In the genomic region with DNA sequence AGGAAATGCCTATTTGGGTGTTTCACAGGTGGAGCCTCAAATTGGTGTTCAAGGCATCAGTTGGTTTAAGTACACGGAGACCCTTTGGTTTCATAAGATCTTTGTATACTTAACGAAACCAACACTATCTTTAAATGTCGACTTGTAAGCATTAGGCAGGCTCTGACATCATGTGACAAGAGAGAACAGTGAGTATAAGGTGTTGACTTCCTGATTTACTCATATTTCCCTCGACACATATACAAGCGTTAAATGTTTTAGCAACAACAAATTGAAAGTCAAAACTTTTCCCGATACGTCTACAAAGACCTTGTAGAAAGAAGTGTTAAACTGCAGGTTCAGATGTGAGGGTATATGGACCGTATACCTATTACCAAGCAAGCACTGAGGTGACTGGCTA, we compare ENCODE assay signal across 8 mouse cellular contexts. TPM values are rescaled to one million over a fixed set of nuclear protein-coding genes. Genes with fewer than 3 reads are reported as not detected.
DNase-seq lines count a peak whose midpoint lies in the region; ATAC-seq and TF ChIP-seq lines count a peak whose summit lies in the region.

No protein-coding gene starts in this region.

- no peak for DNase-seq in heart, adult 2 months
- no peak for DNase-seq in heart, postnatal 25 days (ENCODE audit: low spot score)
- no peak for DNase-seq in cerebellum, postnatal 4 days (ENCODE audit: low spot score in 2 of 2)
- no peak for DNase-seq in right cerebral cortex, postnatal 4 days
- no peak for DNase-seq in yolk sac, embryonic 10.5 days (ENCODE audit: low spot score)

- no peaks in the 10 kb centered on the region for H3K27me3 ChIP-seq in heart, adult 2 months (ENCODE audit: control insufficient read depth, insufficient read depth, low read length)
- H3K27me3 ChIP-seq in ES-Bruce4 (ENCODE audit: control insufficient read depth, insufficient read depth, low read length, poor library complexity, severe bottlenecking): no peaks in the 10 kb centered on the region
- H3K27me3 ChIP-seq in forebrain, embryonic 15.5 days: no peaks in the 10 kb centered on the region

- no peak overlapping the region for H3K9ac ChIP-seq in heart, adult 2 months (ENCODE audit: low read depth, low read length)
- H3K9ac ChIP-seq in ES-Bruce4 (ENCODE audit: low read depth, poor library complexity, severe bottlenecking): peak overlapping the region; percentile 64
- H3K9ac ChIP-seq in forebrain, embryonic 15.5 days (replicated peaks): no peak overlapping the region; the same call in 1 of the 2 replicates

- TF ChIP-seq EP300 in heart, adult 2 months (IDR thresholded peaks at IDR 0.05; ENCODE audit: insufficient read depth, low read depth, low read length): no peak
- TF ChIP-seq EP300 in ES-Bruce4 (IDR thresholded peaks at IDR 0.05; ENCODE audit: insufficient read depth, low read depth, low read length): no peak

- peak overlapping the region; percentile 67 for H3K4me2 ChIP-seq in forebrain, embryonic 15.5 days (replicated peaks)

- peaks cover 9% of the 10 kb centered on the region for H3K36me3 ChIP-seq in heart, adult 2 months (ENCODE audit: control insufficient read depth, insufficient read depth, low read length)
- H3K36me3 ChIP-seq in ES-Bruce4 (ENCODE audit: control insufficient read depth, insufficient read depth, low read length, poor library complexity, severe bottlenecking): peaks cover 31% of the 10 kb centered on the region
- peaks cover 24% of the 10 kb centered on the region for H3K36me3 ChIP-seq in forebrain, embryonic 15.5 days

- no peaks in the 10 kb centered on the region for H3K79me2 ChIP-seq in heart, adult 2 months (replicated peaks; ENCODE audit: control insufficient read depth, insufficient read depth, low read length)

- WGBS in heart, adult 2 months: 34% methylated on average over 8 of the region's 8 CpGs
- 74% methylated on average over 8 of the region's 8 CpGs for WGBS in forebrain, embryonic 15.5 days

- no peak for TF ChIP-seq CTCF in heart, adult 2 months (IDR thresholded peaks at IDR 0.05)
- TF ChIP-seq CTCF in ES-Bruce4 (IDR thresholded peaks at IDR 0.05; ENCODE audit: low read depth, low read length): no peak

- H3K9me3 ChIP-seq in ES-Bruce4 (replicated peaks; ENCODE audit: control insufficient read depth, insufficient read depth, low read length, poor library complexity, severe bottlenecking): no peaks in the 10 kb centered on the region
- H3K9me3 ChIP-seq in forebrain, embryonic 15.5 days: no peaks in the 10 kb centered on the region

- H3K27ac ChIP-seq in heart, adult 2 months: peak overlapping the region; percentile 83
- no peak overlapping the region for H3K27ac ChIP-seq in ES-Bruce4 (ENCODE audit: insufficient read depth, low read length)
- H3K27ac ChIP-seq in forebrain, embryonic 15.5 days (replicated peaks): no peak overlapping the region

- no peak for ATAC-seq in forebrain, embryonic 15.5 days (replicated peaks)
- ATAC-seq in megakaryocyte, adult 5-6 weeks (ENCODE audit: poor library complexity, severe bottlenecking): peak; percentile 29; the same call in 1 of the 2 replicates

- peak overlapping the region; percentile 69 for H3K4me3 ChIP-seq in heart, adult 2 months
- H3K4me3 ChIP-seq in ES-Bruce4 (ENCODE audit: low read depth, low read length): no peak overlapping the region; the same call in 1 of the 2 replicates
- H3K4me3 ChIP-seq in forebrain, embryonic 15.5 days: peak overlapping the region; percentile 53

- H3K4me1 ChIP-seq in heart, adult 2 months (ENCODE audit: control insufficient read depth, insufficient read depth, low read length): no peaks in the 10 kb centered on the region
- no peaks in the 10 kb centered on the region for H3K4me1 ChIP-seq in ES-Bruce4 (ENCODE audit: control insufficient read depth, insufficient read depth, low read length)
- peaks cover 13% of the 10 kb centered on the region for H3K4me1 ChIP-seq in forebrain, embryonic 15.5 days

- no peak for TF ChIP-seq POLR2A in heart, adult 2 months (IDR thresholded peaks at IDR 0.05; ENCODE audit: insufficient read depth, low read depth, low read length)
- TF ChIP-seq POLR2A in ES-Bruce4 (IDR thresholded peaks at IDR 0.05; ENCODE audit: insufficient read depth, low read length): no peak

- intact Hi-C loops in heart, adult 2 months (cut with DNase I): no loop called here
- intact Hi-C loops in heart, postnatal 25 days (cut with DNase I): no loop called here

RNA-seq across cellular contexts. Expression of gene Tbrg1, which starts 1.2 kb away (rescaled TPM):
- 10 to 100 TPM; 30.7 to 32.9 TPM for total RNA-seq in heart, adult 2 months (2021)
- polyA plus RNA-seq in heart, adult 2 months (2012; rRNA removed): 22.8 and 31.1 TPM in 2 replicates
- 10 to 100 TPM; 33.3 to 35.5 TPM for total RNA-seq in heart, postnatal 25 days (2021)
- 184 and 191 TPM in 2 replicates for polyA plus RNA-seq in ES-Bruce4 (2011; ENCODE audit: insufficient read depth, insufficient read length, low read depth, missing spikeins)
- polyA plus RNA-seq in forebrain, embryonic 15.5 days (2015; fragmentation: Nextera tagmentation; extraction: Ambion mirVana): 79.5 and 82.5 TPM in 2 replicates
- total RNA-seq in megakaryocyte, adult 5-6 weeks (2015): 10.7 and 14.9 TPM in 2 replicates
- total RNA-seq in megakaryocyte, adult 5-6 weeks (2017): 12.8 and 18.6 TPM in 2 replicates

RNA-seq across cellular contexts. Expression of gene Panx3, which starts 13.1 kb away (rescaled TPM):
- total RNA-seq in heart, adult 2 months (2021): not detected
- not detected in 2 replicates for polyA plus RNA-seq in heart, adult 2 months (2012; rRNA removed)
- not detected for total RNA-seq in heart, postnatal 25 days (2021)
- polyA plus RNA-seq in ES-Bruce4 (2011; ENCODE audit: insufficient read depth, insufficient read length, low read depth, missing spikeins): not detected in 2 replicates
- polyA plus RNA-seq in forebrain, embryonic 15.5 days (2015; fragmentation: Nextera tagmentation; extraction: Ambion mirVana): not detected in 2 replicates
- not detected in 2 replicates for total RNA-seq in megakaryocyte, adult 5-6 weeks (2015)
- total RNA-seq in megakaryocyte, adult 5-6 weeks (2017): not detected in 2 replicates

RNA-seq across cellular contexts. Expression of gene Spa17, which starts 42.4 kb away (rescaled TPM):
- total RNA-seq in heart, adult 2 months (2021): 1 to 10 TPM; 1.9 to 3.8 TPM
- polyA plus RNA-seq in heart, adult 2 months (2012; rRNA removed): 1.6 and 2.3 TPM in 2 replicates
- total RNA-seq in heart, postnatal 25 days (2021): 1 to 10 TPM; 1.3 to 2.7 TPM
- polyA plus RNA-seq in ES-Bruce4 (2011; ENCODE audit: insufficient read depth, insufficient read length, low read depth, missing spikeins): 5.3 and 7.1 TPM in 2 replicates
- polyA plus RNA-seq in forebrain, embryonic 15.5 days (2015; fragmentation: Nextera tagmentation; extraction: Ambion mirVana): 7.7 and 7.9 TPM in 2 replicates
- 2.3 and 2.7 TPM in 2 replicates for total RNA-seq in megakaryocyte, adult 5-6 weeks (2015)
- total RNA-seq in megakaryocyte, adult 5-6 weeks (2017): 3.6 TPM in 1 of 2 replicates, not detected in the other
